Mouse (Mus musculus): ENCODE results near the gene Rbms3.

Rbms3 gene

GRCm38 (mm10) chr9:116703119-116703518 is 926.6 kb downstream of the Rbms3 start:
- peak; percentile 81 for DNase-seq

GRCm38 (mm10) chr9:116702611-116703010 is 927.1 kb downstream of the Rbms3 start:
- DNase-seq = peak; percentile 90

- peak; percentile 77 for DNase-seq
These were observed 928.1 kb downstream of the Rbms3 start for GRCm38 (mm10) chr9:116701511-116702179.

- DNase-seq = peak; percentile 73
These were observed 941.1 kb downstream of the Rbms3 start for GRCm38 (mm10) chr9:116688615-116689014.

- DNase-seq = peak; percentile 87
These were observed 952.6 kb downstream of the Rbms3 start for GRCm38 (mm10) chr9:116677142-116677541.

- peak; percentile 90 for DNase-seq
These were observed 953.3 kb downstream of the Rbms3 start for GRCm38 (mm10) chr9:116676445-116676844.

- peak; percentile 79 for DNase-seq
These were observed 955.5 kb downstream of the Rbms3 start for GRCm38 (mm10) chr9:116674191-116674590.

- DNase-seq = peak; percentile 76
These were observed 968.7 kb downstream of the Rbms3 start for GRCm38 (mm10) chr9:116661026-116661425.

- DNase-seq = peak; percentile 86
These were observed 969.8 kb downstream of the Rbms3 start for GRCm38 (mm10) chr9:116659936-116660335.

- DNase-seq = peak; percentile 71
These were observed 972.6 kb downstream of the Rbms3 start for GRCm38 (mm10) chr9:116657141-116657540.

- DNase-seq = peak; percentile 49
These were observed 978.3 kb downstream of the Rbms3 start for GRCm38 (mm10) chr9:116651414-116651813.

GRCm38 (mm10) chr9:116649955-116650354 is 979.8 kb downstream of the Rbms3 start:
- peak; percentile 75 for DNase-seq

- peak; percentile 29 for DNase-seq
These were observed 980.5 kb downstream of the Rbms3 start for GRCm38 (mm10) chr9:116649086-116649792.

GRCm38 (mm10) chr9:116644616-116645015 is 985.1 kb downstream of the Rbms3 start:
- peak; percentile 87 for DNase-seq

GRCm38 (mm10) chr9:116640302-116640679 is 989.4 kb downstream of the Rbms3 start:
- DNase-seq = peak; percentile 81

- peak; percentile 93 for DNase-seq
These were observed 990.0 kb downstream of the Rbms3 start for GRCm38 (mm10) chr9:116639597-116640301.

GRCm38 (mm10) chr9:116633786-116634185 is 995.9 kb downstream of the Rbms3 start:
- DNase-seq = peak; percentile 69

GRCm38 (mm10) chr9:116633075-116633474 is 996.6 kb downstream of the Rbms3 start:
- DNase-seq = peak; percentile 66

GRCm38 (mm10) chr9:116631816-116632215 is 997.9 kb downstream of the Rbms3 start:
- peak; percentile 73 for DNase-seq

- peak; percentile 72 for DNase-seq
These were observed 998.9 kb downstream of the Rbms3 start for GRCm38 (mm10) chr9:116630805-116631204.

- DNase-seq = peak; percentile 80
These were observed 1009.3 kb downstream of the Rbms3 start for GRCm38 (mm10) chr9:116620434-116620833.

GRCm38 (mm10) chr9:116618886-116619285 is 1010.8 kb downstream of the Rbms3 start:
- DNase-seq = peak; percentile 70

GRCm38 (mm10) chr9:116613276-116613675 is 1016.4 kb downstream of the Rbms3 start:
- DNase-seq = peak; percentile 93

GRCm38 (mm10) chr9:116596046-116596445 is 1033.7 kb downstream of the Rbms3 start:
- DNase-seq = peak; percentile 70
